Mouse (Mus musculus) embryonic facial prominence, embryonic 11.5 days (tissue): ENCODE measurements at regions not wholly inside any gene's neighbourhood (a gene's known extent, or its start where the extent isn't known, plus 50 kb on each side); places are given as distances from the start of the nearest gene placed in this dataset.

Experiments
- ATAC-seq: fragments of 200-750 bp; cut with Nextera tagmentation; replicated peaks from 2 replicates; pipeline ENCODE4 v1.8.0; 2017; ENCODE audit warnings: low read depth; ENCODE audit not compliant: insufficient number of reproducible peaks, low FRiP score, low TSS enrichment
- DNase-seq: peaks from one replicate; pipeline ENCODE4 v3.0.0-alpha.2; 2015; ENCODE audit warnings: low spot score
- H3K27ac ChIP-seq: fragments of 300-500 bp; sonication (generic); replicated peaks from 2 replicates; pipeline ENCODE4 v1.5.1; 2014; ENCODE audit warnings: mild to moderate bottlenecking, low read depth, low read length, control low read depth
- H3K27me3 ChIP-seq: fragments of 300-500 bp; sonication (generic); 2 replicates; pipeline ENCODE4 v1.6.1; 2014; ENCODE audit warnings: mild to moderate bottlenecking, low read length, moderate library complexity, mixed read lengths; ENCODE audit not compliant: control insufficient read depth, insufficient read depth
- H3K36me3 ChIP-seq: fragments of 300-500 bp; sonication (generic); replicated peaks from 2 replicates; pipeline ENCODE4 v1.6.1; 2014; ENCODE audit warnings: low read depth, mild to moderate bottlenecking, low read length, moderate library complexity, mixed read lengths; ENCODE audit not compliant: control insufficient read depth, insufficient read depth
- H3K4me1 ChIP-seq: fragments of 300-500 bp; sonication (generic); 2 replicates; pipeline ENCODE4 v1.6.1; 2014; ENCODE audit warnings: low read length, mixed read lengths; ENCODE audit not compliant: control insufficient read depth, insufficient read depth
- H3K4me2 ChIP-seq: fragments of 300-500 bp; sonication (generic); 2 replicates; pipeline ENCODE4 v1.6.1; 2014; ENCODE audit warnings: low read depth, mild to moderate bottlenecking, control low read depth, low read length, moderate library complexity
- H3K4me3 ChIP-seq: fragments of 300-500 bp; sonication (generic); 2 replicates; pipeline ENCODE4 v1.5.1; 2014; ENCODE audit warnings: low read depth, low read length, control low read depth
- H3K9ac ChIP-seq: fragments of 300-500 bp; sonication (generic); replicated peaks from 2 replicates; pipeline ENCODE4 v1.6.1; 2014; ENCODE audit warnings: mild to moderate bottlenecking, control low read depth, low read length
- H3K9me3 ChIP-seq: fragments of 300-500 bp; sonication (generic); replicated peaks from 2 replicates; pipeline ENCODE4 v1.6.1; 2016; ENCODE audit warnings: mild to moderate bottlenecking, low read length, inconsistent platforms, mixed read lengths; ENCODE audit not compliant: control insufficient read depth
- WGBS: fragments of 180-500 bp; shearing (Covaris S2); extraction: QIAGEN DNeasy Blood & Tissue Kit; methylation state at CpG from one replicate; pipeline ENCODE4 v1.1.7; 2014; 5-methylcytosine and 5-hydroxymethylcytosine counted together

DNA sequence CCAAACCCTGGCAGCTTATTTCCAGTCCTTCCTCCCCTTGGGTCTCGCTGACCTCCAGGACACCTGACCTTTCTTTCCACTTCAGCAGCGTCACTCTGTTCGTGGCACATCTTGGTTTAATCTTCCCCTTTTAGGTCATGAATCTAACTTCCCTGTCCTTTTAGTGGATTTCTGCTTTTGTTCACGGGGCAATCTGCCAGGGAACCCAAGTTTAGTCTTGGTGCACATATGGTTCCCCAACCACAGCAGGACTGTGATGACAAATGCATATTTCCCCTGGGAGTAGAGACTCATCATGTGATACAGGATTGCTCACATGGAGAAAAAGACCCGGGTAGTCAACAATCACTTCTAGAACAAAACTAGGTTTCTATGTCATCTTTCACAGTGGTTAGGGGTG, 141.0 kb upstream of the Pik3r1 start:
- DNase-seq (no peak), ATAC-seq (no peak)
- Histone ChIP-seq H3K4me3 (no peak overlapping the region), H3K27me3 (no peaks in the 10 kb centered on the region), H3K9ac (no peak overlapping the region), H3K27ac (no peak overlapping the region), H3K9me3 (no peaks in the 10 kb centered on the region), H3K4me1 (no peaks in the 10 kb centered on the region), H3K36me3 (no peaks in the 10 kb centered on the region), H3K4me2 (no peak overlapping the region)
- WGBS: 52% methylated on average over 5 of the region's 5 CpGs

- WGBS: 95% methylated on average over 5 of the region's 5 CpGs
- H3K4me3 ChIP-seq: no peak overlapping the region
- no peak overlapping the region for H3K9ac ChIP-seq
- no peak overlapping the region for H3K27ac ChIP-seq
- H3K9me3 ChIP-seq: no peaks in the 10 kb centered on the region
- no peak overlapping the region for H3K4me2 ChIP-seq
- DNase-seq (no peak), ATAC-seq (no peak)
- H3K36me3 ChIP-seq: no peaks in the 10 kb centered on the region
- no peaks in the 10 kb centered on the region for H3K27me3 ChIP-seq
- H3K4me1 ChIP-seq: no peaks in the 10 kb centered on the region
Observed at GRCm38 (mm10) chr13:101910687-101911086, 142.7 kb upstream of the Pik3r1 start.

DNA sequence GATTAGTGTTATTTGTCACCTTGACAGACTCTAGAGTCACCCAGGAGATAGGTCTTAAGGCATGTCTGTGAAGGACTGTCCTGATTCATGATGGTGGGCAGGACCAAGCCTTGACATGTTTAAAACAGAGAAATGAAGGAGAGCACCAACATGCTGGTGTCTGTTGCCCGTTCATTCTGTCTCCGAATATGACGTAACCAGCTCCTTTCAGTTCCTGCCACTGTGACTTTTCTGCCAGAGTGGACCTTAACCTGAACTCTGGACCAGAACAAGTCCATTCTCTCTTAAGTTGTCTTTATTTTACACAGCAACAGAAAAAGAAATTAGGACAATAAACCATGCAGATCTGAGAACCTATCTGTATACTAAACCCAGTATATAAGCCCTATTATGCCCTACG, 146.1 kb upstream of the Pik3r1 start:
- Histone ChIP-seq H3K4me2 (no peak overlapping the region), H3K4me1 (no peaks in the 10 kb centered on the region), H3K9ac (no peak overlapping the region), H3K27me3 (no peaks in the 10 kb centered on the region), H3K9me3 (no peaks in the 10 kb centered on the region), H3K4me3 (no peak overlapping the region), H3K27ac (no peak overlapping the region), H3K36me3 (no peaks in the 10 kb centered on the region)
- 95% methylated on average over 4 of the region's 4 CpGs for WGBS
- ATAC-seq (no peak), DNase-seq (no peak)

DNA sequence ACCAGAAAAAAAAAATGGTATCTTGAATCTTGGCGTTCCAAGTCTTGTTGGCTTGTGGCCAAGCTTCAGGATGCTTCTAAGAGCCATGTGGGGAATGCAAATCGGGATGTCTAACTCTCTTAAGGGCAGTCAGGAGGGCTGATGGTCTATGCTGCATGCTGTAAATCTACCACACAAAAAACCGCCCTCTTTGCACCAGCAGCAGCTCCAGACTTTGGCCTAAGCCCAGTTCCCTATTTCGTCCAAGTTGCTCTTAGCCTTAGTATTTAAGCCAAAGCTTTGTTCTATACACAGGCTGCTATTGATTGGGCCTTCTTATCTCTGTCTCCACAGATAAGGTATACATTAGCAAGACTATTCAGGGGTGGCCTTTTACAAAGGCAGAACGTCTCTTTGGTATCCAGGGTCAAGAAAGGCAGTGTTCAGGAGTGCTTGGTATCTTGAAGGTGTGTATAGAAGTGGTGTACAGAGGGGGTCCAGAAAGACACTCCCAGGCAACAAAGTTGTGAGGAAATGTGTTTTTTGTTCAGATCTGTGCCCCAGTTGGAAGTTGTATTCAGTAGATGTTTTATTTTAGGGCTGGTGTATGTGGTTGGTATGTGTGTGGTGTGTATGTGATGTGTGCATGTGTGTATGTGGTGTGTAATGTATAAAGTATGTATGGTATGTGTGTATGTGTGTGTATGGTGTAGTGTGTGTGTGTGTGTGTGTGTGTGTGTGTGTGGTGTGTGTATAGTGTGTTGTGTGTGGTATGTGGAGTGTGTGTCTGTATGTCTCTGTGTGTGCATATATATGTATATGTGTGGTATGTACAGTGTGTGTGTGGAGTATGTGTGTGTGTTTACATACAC, 146.9 kb upstream of the Pik3r1 start:
- no peak overlapping the region for H3K27ac ChIP-seq
- DNase-seq (no peak), ATAC-seq (no peak)
- H3K9me3 ChIP-seq: no peaks in the 10 kb centered on the region
- H3K9ac ChIP-seq: no peak overlapping the region
- H3K4me2 ChIP-seq: no peak overlapping the region
- H3K4me1 ChIP-seq: no peaks in the 10 kb centered on the region
- no peak overlapping the region for H3K4me3 ChIP-seq
- no peaks in the 10 kb centered on the region for H3K36me3 ChIP-seq
- WGBS: 77% methylated on average over 5 of the region's 5 CpGs
- no peaks in the 10 kb centered on the region for H3K27me3 ChIP-seq

GRCm38 (mm10) chr13:101915542-101915941, 147.5 kb upstream of the Pik3r1 start:
- no peaks in the 10 kb centered on the region for H3K36me3 ChIP-seq
- WGBS: 77% methylated on average over 6 of the region's 6 CpGs
- no peak overlapping the region for H3K4me3 ChIP-seq
- ATAC-seq (no peak), DNase-seq (no peak)
- H3K27me3 ChIP-seq: no peaks in the 10 kb centered on the region
- H3K9me3 ChIP-seq: no peaks in the 10 kb centered on the region
- H3K4me1 ChIP-seq: no peaks in the 10 kb centered on the region
- H3K9ac ChIP-seq: no peak overlapping the region
- no peak overlapping the region for H3K4me2 ChIP-seq
- H3K27ac ChIP-seq: no peak overlapping the region

GRCm38 (mm10) chr13:101915948-101916594, 148.1 kb upstream of the Pik3r1 start:
- Histone ChIP-seq H3K27ac (no peak overlapping the region), H3K36me3 (no peaks in the 10 kb centered on the region), H3K4me1 (no peaks in the 10 kb centered on the region), H3K27me3 (no peaks in the 10 kb centered on the region), H3K9ac (no peak overlapping the region), H3K9me3 (no peaks in the 10 kb centered on the region), H3K4me3 (no peak overlapping the region), H3K4me2 (no peak overlapping the region)
- DNase-seq (no peak), ATAC-seq (no peak)
- WGBS: 69% methylated on average over 6 of the region's 6 CpGs

GRCm38 (mm10) chr13:101916876-101917275, 148.9 kb upstream of the Pik3r1 start:
- DNase-seq (no peak), ATAC-seq (no peak)
- H3K27me3 ChIP-seq: no peaks in the 10 kb centered on the region
- no peaks in the 10 kb centered on the region for H3K4me1 ChIP-seq
- H3K4me3 ChIP-seq: no peak overlapping the region
- no peaks in the 10 kb centered on the region for H3K36me3 ChIP-seq
- WGBS: 93% methylated on average over 5 of the region's 5 CpGs
- H3K9me3 ChIP-seq: no peaks in the 10 kb centered on the region
- no peak overlapping the region for H3K27ac ChIP-seq
- H3K9ac ChIP-seq: no peak overlapping the region
- no peak overlapping the region for H3K4me2 ChIP-seq

GRCm38 (mm10) chr13:101918185-101918584, 150.2 kb upstream of the Pik3r1 start:
- Histone ChIP-seq H3K36me3 (no peaks in the 10 kb centered on the region), H3K4me2 (no peak overlapping the region), H3K9me3 (no peaks in the 10 kb centered on the region), H3K27me3 (no peaks in the 10 kb centered on the region), H3K9ac (no peak overlapping the region), H3K27ac (no peak overlapping the region), H3K4me3 (no peak overlapping the region), H3K4me1 (no peaks in the 10 kb centered on the region)
- WGBS: 75% methylated on average over 3 of the region's 3 CpGs
- ATAC-seq (no peak), DNase-seq (no peak)
